Mouse (Mus musculus) stomach, embryonic 14.5 days (tissue): Measurements from ENCODE around the gene Zfp382. TPM values are rescaled to one million over a fixed set of nuclear protein-coding genes. Genes with fewer than 3 reads are reported as not detected.
"Not testable (repeated sequence)": the region's sequence is repeated elsewhere in the genome, so short reads cannot be mapped to it uniquely, and the experiment has no call there.

Source experiments
- ATAC-seq: fragments of 200-750 bp; cut with Nextera tagmentation; 2 replicates; pipeline ENCODE4 v1.8.0; 2017; ENCODE audit warnings: low read depth, moderate TSS enrichment; ENCODE audit not compliant: insufficient number of reproducible peaks, insufficient read depth, low FRiP score
- H3K27ac ChIP-seq: fragments of 300-500 bp; sonication (generic); 2 replicates; pipeline ENCODE4 v1.5.1; 2014; ENCODE audit warnings: mild to moderate bottlenecking, low read length, moderate library complexity, mixed read lengths
- H3K27me3 ChIP-seq: fragments of 300-500 bp; sonication (generic); 2 replicates; pipeline ENCODE4 v1.6.1; 2014; ENCODE audit warnings: low read length, control low read depth, mixed read lengths; ENCODE audit not compliant: control insufficient read depth, insufficient read depth
- H3K36me3 ChIP-seq: fragments of 300-500 bp; sonication (generic); 2 replicates; pipeline ENCODE4 v1.6.1; 2014; ENCODE audit warnings: mild to moderate bottlenecking, control low read depth, low read length, moderate library complexity, mixed read lengths; ENCODE audit not compliant: control insufficient read depth, insufficient read depth
- H3K4me1 ChIP-seq: fragments of 300-500 bp; sonication (generic); 2 replicates; pipeline ENCODE4 v1.6.1; 2014; ENCODE audit warnings: low read length, control low read depth, mixed read lengths; ENCODE audit not compliant: control insufficient read depth, insufficient read depth
- H3K4me2 ChIP-seq: fragments of 300-500 bp; sonication (generic); replicated peaks from 2 replicates; pipeline ENCODE4 v1.6.1; 2014; ENCODE audit warnings: low read depth, low read length, control low read depth
- H3K4me3 ChIP-seq: fragments of 300-500 bp; sonication (generic); 2 replicates; pipeline ENCODE4 v1.5.1; 2014; ENCODE audit warnings: low read depth, low read length, control low read depth
- H3K9ac ChIP-seq: fragments of 300-500 bp; sonication (generic); replicated peaks from 2 replicates; pipeline ENCODE4 v1.6.1; 2014; ENCODE audit warnings: low read depth, mild to moderate bottlenecking, control low read depth, low read length, moderate library complexity, mixed read lengths
- H3K9me3 ChIP-seq: fragments of 300-500 bp; sonication (generic); 2 replicates; pipeline ENCODE4 v1.6.1; 2016; ENCODE audit warnings: low read depth, low read length, control low read depth; ENCODE audit not compliant: control insufficient read depth
- WGBS: fragments of 180-500 bp; shearing (Covaris S2); extraction: QIAGEN DNeasy Blood & Tissue Kit; methylation state at CpG from one replicate; pipeline ENCODE4 v1.1.7; 2014; 5-methylcytosine and 5-hydroxymethylcytosine counted together
- polyA plus RNA-seq: library from polyadenylated mRNA; unstranded; fragments of >200 nt; fragmentation: Nextera tagmentation; extraction: Ambion mirVana; gene quantifications from 2 replicates; pipeline ENCODE4 v1.2.1, GENCODE M21; 2014

Gene Zfp382
- polyA plus RNA-seq, 1 experiment from 2014 or later, result 7.3 TPM

DNA sequence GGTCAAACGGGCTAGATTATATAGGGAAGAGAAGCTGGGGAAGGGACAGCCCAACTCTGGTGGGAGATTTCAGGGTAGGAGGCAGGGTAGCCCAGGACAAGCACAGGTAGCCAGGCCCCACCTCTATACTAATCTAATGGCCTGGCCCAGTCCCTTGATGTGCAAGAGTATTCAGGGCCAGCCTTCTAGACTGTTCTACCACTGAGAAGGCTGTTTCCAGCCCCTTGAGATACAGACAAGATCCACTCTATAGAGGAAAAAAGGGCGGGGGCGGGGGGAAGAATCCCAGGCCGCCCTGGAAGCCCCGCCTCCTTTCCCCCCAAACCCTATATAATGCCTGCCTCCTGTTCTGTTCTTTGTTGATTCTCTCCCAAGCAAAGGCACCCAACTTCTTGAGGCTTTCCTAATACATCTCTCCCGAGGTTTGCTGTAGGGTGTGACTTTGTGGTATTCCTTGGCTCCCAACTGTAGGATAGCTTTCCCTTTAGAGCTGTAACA lies 27.8 kb upstream of the Zfp382 start:
- no peaks in the 10 kb centered on the region for H3K9me3 ChIP-seq
- peak overlapping the region; percentile 52 for H3K4me2 ChIP-seq
- H3K27ac ChIP-seq, result peak overlapping the region; percentile 27; the same call in 1 of the 2 replicates
- H3K9ac ChIP-seq, result no peak overlapping the region
- H3K4me1 ChIP-seq, result peaks cover 15% of the 10 kb centered on the region
- 72% methylated on average over 6 of the region's 6 CpGs for WGBS
- no peak for ATAC-seq
- peaks cover 5% of the 10 kb centered on the region; the same call in 1 of the 2 replicates for H3K36me3 ChIP-seq
- H3K27me3 ChIP-seq, result no peaks in the 10 kb centered on the region
- peak overlapping the region; percentile 53 for H3K4me3 ChIP-seq

GRCm38 (mm10) chr7:30094646-30095429 lies 26.9 kb upstream of the Zfp382 start, which contains the start of gene Zfp260:
Gene Zfp260 (plus strand): TSS chr7:30094777.
- H3K4me1 ChIP-seq, result peaks cover 10% of the 10 kb centered on the region
- peak within 1 kb of the TSS; percentile 62 for H3K9ac ChIP-seq
- H3K27ac ChIP-seq, result peak within 1 kb of the TSS; percentile 93
- H3K4me3 ChIP-seq, result peak within 1 kb of the TSS; percentile 53
- H3K27me3 ChIP-seq, result no peaks in the 10 kb centered on the region
- H3K36me3 ChIP-seq, result peaks cover 13% of the 10 kb centered on the region; the same call in 1 of the 2 replicates
- no peaks in the 10 kb centered on the region for H3K9me3 ChIP-seq
- ATAC-seq, result peak; percentile 82
- peak within 1 kb of the TSS; percentile 83 for H3K4me2 ChIP-seq
- WGBS, result under 1% methylated on average over 26 of the region's 26 CpGs

GRCm38 (mm10) chr7:30095551-30096125 lies 26.1 kb upstream of the Zfp382 start:
- no peak for ATAC-seq
- no peaks in the 10 kb centered on the region for H3K9me3 ChIP-seq
- H3K4me3 ChIP-seq, result peak overlapping the region; percentile 53
- under 1% methylated on average over 5 of the region's 5 CpGs for WGBS
- peak overlapping the region; percentile 62 for H3K9ac ChIP-seq
- H3K4me1 ChIP-seq, result peaks cover 10% of the 10 kb centered on the region
- H3K27me3 ChIP-seq, result no peaks in the 10 kb centered on the region
- H3K36me3 ChIP-seq, result peaks cover 16% of the 10 kb centered on the region
- peak overlapping the region; percentile 83 for H3K4me2 ChIP-seq
- H3K27ac ChIP-seq, result peak overlapping the region; percentile 36; the same call in 1 of the 2 replicates

- ATAC-seq, result no peak
- peaks cover 5% of the 10 kb centered on the region for H3K4me1 ChIP-seq
- no peak overlapping the region for H3K4me2 ChIP-seq
- H3K27ac ChIP-seq, result no peak overlapping the region
- no peak overlapping the region for H3K4me3 ChIP-seq
- peaks cover 41% of the 10 kb centered on the region for H3K36me3 ChIP-seq
- no peaks in the 10 kb centered on the region for H3K27me3 ChIP-seq
- no peak overlapping the region for H3K9ac ChIP-seq
- H3K9me3 ChIP-seq, result peaks cover 16% of the 10 kb centered on the region
- 92% methylated on average over 13 of the region's 13 CpGs for WGBS
Observed at GRCm38 (mm10) chr7:30099297-30099696, 22.4 kb upstream of the Zfp382 start.

- Histone ChIP-seq H3K27me3 (no peaks in the 10 kb centered on the region), H3K4me1 (no peaks in the 10 kb centered on the region), H3K36me3 (no peaks in the 10 kb centered on the region), H3K9me3 (no peaks in the 10 kb centered on the region), H3K27ac (no peak overlapping the region), H3K4me3 (no peak overlapping the region), H3K4me2 (no peak overlapping the region), H3K9ac (no peak overlapping the region)
- ATAC-seq, result no peak
- 94% methylated on average over 5 of the region's 5 CpGs for WGBS
Observed at GRCm38 (mm10) chr7:30116076-30116475, 5.7 kb upstream of the Zfp382 start.

GRCm38 (mm10) chr7:30117935-30118334 lies 3.8 kb upstream of the Zfp382 start:
- not testable (repeated sequence) for H3K4me1 ChIP-seq, H3K4me3 ChIP-seq, H3K36me3 ChIP-seq, ATAC-seq, H3K27ac ChIP-seq, H3K9ac ChIP-seq, H3K9me3 ChIP-seq, H3K4me2 ChIP-seq, H3K27me3 ChIP-seq
- WGBS, result 96% methylated on average over 12 of the region's 12 CpGs

DNA sequence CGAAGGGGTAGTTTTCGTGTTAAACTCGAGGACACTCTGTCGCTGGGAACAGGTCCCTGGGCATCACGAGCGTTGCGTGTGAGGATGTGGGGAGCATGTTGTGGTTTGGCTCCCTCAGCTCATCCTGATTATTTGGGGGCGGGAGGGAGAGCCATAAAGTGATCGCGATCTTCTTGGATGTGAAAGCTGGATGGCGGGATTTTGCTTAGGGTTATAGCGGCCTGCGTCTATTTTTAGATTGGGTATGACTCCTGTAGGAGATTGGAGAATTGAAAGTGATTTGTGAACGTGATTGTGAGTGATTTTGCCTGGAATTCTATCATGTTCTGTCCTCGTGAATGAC lies 417 bp downstream of the Zfp382 start:
- ATAC-seq, result peak; percentile 43; the same call in 1 of the 2 replicates
- H3K9ac ChIP-seq, result peak overlapping the region; percentile 65
- H3K36me3 ChIP-seq, result no peaks in the 10 kb centered on the region; the same call in 1 of the 2 replicates
- no peaks in the 10 kb centered on the region; the same call in 1 of the 2 replicates for H3K4me1 ChIP-seq
- WGBS, result 4% methylated on average over 15 of the region's 15 CpGs
- H3K27me3 ChIP-seq, result no peaks in the 10 kb centered on the region
- peak overlapping the region; percentile 64 for H3K4me3 ChIP-seq
- H3K4me2 ChIP-seq, result peak overlapping the region; percentile 88
- peak overlapping the region; percentile 66 for H3K27ac ChIP-seq
- H3K9me3 ChIP-seq, result no peaks in the 10 kb centered on the region

- Histone ChIP-seq H3K4me3 (no peak overlapping the region), H3K4me2 (no peak overlapping the region), H3K36me3 (peaks cover 27% of the 10 kb centered on the region), H3K27me3 (no peaks in the 10 kb centered on the region), H3K27ac (no peak overlapping the region), H3K4me1 (no peaks in the 10 kb centered on the region), H3K9ac (no peak overlapping the region), H3K9me3 (no peaks in the 10 kb centered on the region)
- no peak for ATAC-seq
- WGBS, result 94% methylated on average over 8 of the region's 8 CpGs
Observed at GRCm38 (mm10) chr7:30129900-30130299, 8.2 kb downstream of the Zfp382 start.
